Mouse (Mus musculus): ENCODE results near the gene Dmac2. TPM values are rescaled to one million over a fixed set of nuclear protein-coding genes. Genes with fewer than 3 reads are reported as not detected.

Dmac2 gene
- polyA plus RNA-seq, 2 experiments from 2014 or later, result 36.4 to 42.7 TPM

DNA sequence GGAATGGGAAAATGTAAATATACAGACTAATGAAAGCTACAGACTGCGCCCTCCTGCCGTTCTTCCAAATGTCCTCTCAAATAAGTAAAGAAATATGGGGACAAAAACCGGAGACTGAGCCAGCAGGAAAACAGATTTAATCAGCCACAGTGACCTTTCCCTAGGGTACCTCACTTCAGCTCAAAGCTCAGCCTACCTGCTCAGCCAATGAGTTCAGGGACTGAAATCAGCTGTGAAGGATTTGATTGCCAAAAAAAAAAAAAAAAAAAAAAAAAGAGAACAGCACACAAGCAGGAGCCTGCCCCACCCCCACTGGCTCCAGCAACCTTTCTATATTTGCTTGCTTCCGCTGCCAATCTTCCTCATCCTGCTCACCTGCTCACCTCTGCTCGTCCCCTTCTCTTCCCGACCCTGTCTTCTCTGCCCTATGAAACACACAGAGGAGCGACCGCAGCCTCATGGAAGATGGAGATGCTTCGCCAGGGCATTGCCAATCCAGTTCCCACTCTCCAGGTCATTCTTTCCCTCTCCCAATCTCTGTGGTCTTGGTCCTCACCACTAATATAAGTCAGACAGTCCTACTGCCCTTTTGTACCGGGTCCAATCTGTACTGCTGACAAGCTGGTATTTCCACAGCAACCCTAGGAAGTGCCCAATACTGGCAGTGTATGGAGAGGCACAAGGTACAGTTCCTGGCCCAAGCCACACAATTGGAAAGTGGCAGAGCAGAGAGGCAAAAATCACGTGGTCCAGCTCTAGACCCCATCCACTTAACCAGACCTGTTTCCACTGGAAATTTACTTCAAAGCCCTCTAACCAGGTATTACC lies 36.6 kb downstream of the Dmac2 start:
- ATAC-seq, result no peak

DNA sequence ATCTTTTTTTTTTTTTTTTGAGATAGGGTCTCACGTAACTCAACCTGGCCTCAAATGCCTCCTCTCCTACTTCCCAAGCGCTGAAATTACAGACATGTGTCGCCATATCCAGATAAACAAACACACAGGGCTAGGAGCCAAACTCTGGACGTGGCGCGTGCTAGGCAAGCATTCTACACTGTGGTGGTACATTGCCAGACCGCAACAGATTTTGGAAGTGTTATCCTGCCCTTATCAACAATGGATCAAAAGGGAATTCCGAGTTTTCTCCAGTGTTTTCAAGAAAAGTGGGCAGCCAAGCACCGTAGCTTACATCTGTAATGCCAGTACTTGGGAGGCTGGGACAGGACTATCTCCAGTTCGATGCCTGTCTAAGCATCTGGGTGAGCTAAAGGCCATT lies 38.6 kb downstream of the Dmac2 start:
- ATAC-seq, result no peak

DNA sequence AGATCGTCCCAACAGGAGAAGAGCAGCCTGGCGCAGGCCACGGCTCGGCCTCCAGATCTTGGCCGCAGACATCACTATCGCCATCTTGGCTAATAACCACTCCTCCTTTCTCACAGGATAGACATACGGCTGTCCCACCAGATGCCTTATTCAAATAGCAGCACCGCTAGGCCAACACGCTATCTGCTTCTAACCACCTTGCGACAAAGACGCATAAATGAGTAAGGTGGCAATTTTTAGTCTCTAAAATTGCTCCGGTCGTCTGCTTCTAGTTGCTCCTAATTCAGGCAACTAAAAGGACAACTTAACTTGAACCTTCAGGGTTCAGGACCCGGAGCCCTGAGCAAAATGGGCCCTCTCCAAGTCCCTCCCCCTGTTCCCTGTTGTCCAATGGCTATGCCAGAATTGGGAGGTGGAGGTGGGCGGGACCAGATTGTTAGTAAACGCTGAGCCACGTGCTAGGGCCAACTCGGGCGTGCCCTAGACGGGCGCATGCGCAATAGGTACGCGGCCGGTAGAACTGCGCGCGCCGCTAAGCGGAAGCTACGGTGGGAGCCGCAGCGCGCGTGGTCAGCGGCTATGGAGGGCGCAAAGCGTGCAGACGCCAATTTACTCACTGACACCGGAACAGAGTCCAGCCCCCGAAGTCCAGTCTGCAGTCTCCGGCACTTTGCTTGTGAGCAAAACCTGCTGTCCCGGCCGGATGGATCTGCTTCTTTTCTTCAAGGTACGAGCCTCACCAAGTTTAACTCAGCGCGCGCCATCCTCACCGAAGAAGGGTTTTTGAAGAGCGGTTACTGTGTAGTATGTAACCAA lies 39.7 kb downstream of the Dmac2 start, which contains the start of the genes Bckdha and Exosc5:
Gene Bckdha (minus strand): TSS at position 325 of the 816 bp plus-strand sequence.
Gene Exosc5 (plus strand): TSS at position 508 of the 816 bp plus-strand sequence.
- ATAC-seq, result peak; percentile 99

DNA sequence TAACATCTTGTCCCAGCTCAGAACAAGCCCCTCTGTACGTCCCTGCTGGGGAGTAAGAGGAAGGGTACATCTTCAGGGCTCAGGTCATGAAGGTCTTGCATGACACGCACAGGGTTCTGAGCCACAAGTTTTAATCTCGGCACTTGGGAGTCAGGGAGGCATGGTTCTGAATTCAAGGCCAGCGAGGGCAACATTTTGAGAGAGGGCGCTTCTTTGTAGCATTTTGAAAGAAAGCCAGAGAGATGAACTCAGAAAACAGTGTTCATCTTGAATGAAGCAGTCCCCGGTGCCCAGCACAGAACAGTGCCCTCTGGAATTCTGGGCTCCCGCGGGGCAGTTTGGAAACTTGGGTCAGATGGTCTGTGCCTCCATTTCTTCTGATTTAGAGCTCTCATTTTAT lies 47.2 kb downstream of the Dmac2 start:
- no peak for ATAC-seq

DNA sequence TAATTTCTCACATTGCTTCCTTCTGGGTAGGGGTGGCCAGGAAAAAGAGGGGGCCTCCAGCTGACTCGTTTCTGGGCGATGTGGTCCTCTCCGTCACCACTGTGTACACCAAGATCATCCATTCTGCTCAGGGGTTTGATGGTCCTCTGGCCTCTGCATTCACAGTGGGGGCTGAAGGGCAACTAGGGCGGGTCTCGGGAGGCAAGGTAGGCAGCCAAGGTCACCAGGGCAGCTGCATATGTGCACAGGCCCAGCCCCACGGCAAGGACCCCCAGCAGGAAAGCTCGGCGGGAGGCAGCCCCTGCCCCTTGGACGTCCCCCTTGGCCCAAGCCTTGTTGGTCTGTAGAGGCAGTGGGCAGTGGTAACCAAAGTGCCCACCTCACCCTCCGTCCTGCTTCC lies 49.9 kb downstream of the Dmac2 start:
- no peak for ATAC-seq

DNA sequence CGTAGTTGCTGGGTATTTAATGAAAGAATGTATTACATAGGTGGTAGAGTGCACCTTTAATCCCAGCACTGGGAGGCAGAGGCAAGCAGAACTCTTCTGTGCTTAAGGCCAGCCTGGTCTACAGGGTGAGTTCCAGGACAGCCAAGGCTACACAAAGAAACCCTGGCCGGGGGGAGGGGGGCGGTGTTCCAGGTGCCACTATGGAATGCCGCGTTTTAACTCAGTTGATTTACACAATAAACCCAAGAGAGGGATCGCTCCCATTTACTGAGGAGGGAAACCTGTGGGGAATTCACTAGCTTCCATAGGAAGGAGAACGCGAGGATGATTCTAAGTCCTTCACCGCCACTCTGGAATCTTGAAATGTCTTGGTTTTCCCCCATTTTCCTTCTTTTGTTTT lies 50.4 kb downstream of the Dmac2 start:
- no peak for ATAC-seq

DNA sequence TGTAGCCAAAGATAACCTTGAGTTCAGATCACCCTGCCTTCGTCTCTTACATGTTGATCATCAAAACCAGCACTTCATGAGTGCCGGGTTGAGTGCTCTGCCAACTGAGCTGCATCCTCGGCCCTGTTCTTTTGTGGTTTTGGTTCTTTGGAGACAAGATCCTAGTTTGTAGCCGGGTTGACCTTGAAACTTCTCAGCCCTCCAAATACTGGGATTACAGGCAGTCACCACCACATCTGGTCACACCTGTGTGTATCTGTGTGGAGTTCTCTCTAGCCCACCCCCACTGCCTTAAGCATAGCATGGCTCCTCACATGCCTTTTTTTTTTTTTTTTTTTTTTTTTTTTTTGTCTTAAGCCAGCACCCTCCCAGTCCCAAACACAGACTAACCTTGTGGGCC lies 50.9 kb downstream of the Dmac2 start:
- ATAC-seq, result no peak

DNA sequence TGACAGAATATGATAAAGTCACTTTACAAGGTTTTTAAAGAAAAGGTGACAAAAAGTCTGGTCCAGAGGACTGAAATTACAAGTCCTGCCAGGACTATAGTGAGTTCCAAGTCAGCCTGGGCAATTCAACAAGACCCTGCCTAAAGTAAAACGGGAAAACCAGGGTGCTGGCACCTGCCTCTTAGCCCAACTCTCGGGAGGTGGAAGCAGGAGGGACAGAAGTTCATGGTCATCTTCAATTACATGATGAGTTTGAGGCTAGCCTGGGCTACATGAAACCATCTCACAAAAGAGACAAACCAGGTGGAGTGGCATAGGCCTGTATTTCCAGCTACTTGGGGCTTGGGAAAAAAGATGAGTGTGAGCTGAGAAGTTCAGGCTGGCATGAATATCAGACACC lies 52.5 kb downstream of the Dmac2 start:
- ATAC-seq, result no peak

DNA sequence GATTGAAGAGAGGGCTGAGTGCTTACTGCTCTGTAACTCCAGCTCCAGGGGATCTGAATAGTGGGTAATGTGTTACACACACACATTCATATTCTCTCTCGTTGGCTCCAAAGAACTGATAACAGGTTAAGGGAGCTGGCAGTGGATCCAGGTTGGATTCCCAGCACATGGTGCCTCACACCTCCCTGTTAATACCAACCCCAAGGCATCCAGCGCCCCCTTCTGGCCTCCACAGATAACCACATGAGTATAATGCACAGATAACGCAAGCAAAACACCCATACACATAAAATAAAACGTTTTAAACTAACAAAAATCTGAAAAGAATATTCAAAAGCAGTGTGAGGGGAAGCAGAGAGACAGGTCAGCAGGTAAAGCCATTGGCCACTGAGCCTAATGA lies 53.2 kb downstream of the Dmac2 start:
- no peak for ATAC-seq

DNA sequence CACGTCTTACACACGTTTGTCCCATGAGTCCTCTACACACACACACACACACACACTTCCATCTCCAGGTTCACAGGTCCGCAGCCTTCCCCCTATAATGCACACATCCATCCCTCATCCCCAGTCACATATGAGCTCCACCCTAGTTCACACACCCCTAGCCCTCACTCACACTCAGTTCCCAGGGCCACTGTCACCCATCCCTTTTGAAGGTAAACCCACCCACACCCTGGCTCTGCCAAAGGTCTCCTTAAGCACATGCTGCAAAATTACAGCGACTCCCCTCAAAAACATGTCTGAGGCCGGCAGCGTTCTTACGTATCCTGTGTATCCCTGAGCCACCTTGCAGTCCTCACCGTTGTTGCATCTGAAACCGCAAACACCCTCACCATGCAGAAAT lies 55.1 kb downstream of the Dmac2 start:
- no peak for ATAC-seq

DNA sequence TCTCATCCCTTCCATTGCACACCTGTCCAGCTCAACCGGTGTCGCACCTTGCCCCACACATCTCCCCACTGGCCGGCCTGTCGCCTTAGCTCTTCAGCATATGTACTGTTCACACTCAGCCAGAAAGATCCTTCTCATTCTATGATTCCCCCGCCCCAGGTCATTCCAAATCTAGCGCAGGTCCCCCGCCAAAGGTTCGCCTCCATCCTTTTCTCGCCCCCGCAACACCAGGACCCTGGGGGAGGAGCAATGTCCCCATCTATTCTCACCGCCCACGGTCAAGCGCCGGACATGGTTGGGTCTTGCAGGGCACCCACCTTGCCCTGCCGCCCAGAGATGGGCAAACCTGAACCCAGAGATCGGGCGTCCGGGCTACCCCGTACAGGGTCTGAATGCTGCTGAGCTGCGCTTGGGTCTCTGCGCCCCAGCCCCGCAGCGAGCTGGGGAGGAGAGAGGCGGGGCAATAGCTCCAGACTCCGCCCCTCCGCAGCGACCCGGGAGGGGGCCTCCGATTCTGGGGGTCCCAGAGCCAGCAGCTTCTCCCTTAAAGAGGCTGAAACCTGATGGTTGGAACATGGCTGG lies 55.6 kb downstream of the Dmac2 start, which contains the start of gene Tmem91:
Gene Tmem91 (minus strand): TSS at position 448 of the 582 bp plus-strand sequence.
- ATAC-seq, result no peak

Other genes starting within 250 kb of the Dmac2 start
- gene Cnfn, start 249.7 kb upstream of the Dmac2 start, polyA plus RNA-seq (2017; shearing (Covaris generic)), result not detected
- 10 to 100 TPM in 1 of 2 experiments, 1 to 10 TPM in 1; 8.5 to 10.7 TPM for gene Lipe, start 220.7 kb upstream of the Dmac2 start, polyA plus RNA-seq (2017; shearing (Covaris generic))
- gene Cxcl17, start 206.5 kb upstream of the Dmac2 start, polyA plus RNA-seq (2017; shearing (Covaris generic)), result not detected
- under 1 TPM in 1 of 2 experiments, not detected in 1; 0.33 TPM for gene Ceacam1, start 141.8 kb upstream of the Dmac2 start, polyA plus RNA-seq (2017; shearing (Covaris generic))
- gene Ceacam2, start 79.6 kb upstream of the Dmac2 start, polyA plus RNA-seq (2017; shearing (Covaris generic)), result not detected
- gene Erich4, start 3.5 kb upstream of the Dmac2 start, polyA plus RNA-seq (2017; shearing (Covaris generic)), result not detected
- under 1 TPM; 0.21 to 0.79 TPM for gene B3gnt8, start 7.2 kb downstream of the Dmac2 start, polyA plus RNA-seq (2017; shearing (Covaris generic))
- 10 to 100 TPM; 15.3 to 15.8 TPM for gene Bckdha, start 39.6 kb downstream of the Dmac2 start, polyA plus RNA-seq (2017; shearing (Covaris generic))
- gene Exosc5, start 39.8 kb downstream of the Dmac2 start, polyA plus RNA-seq (2017; shearing (Covaris generic)), result 100 to 1,000 TPM in 1 of 2 experiments, 10 to 100 TPM in 1; 94.5 to 110 TPM
- gene Tmem91, start 55.8 kb downstream of the Dmac2 start, polyA plus RNA-seq (2017; shearing (Covaris generic)), result 10 to 100 TPM; 10.4 to 11.6 TPM
- 10 to 100 TPM; 54.0 to 70.8 TPM for gene B9d2, start 61.4 kb downstream of the Dmac2 start, polyA plus RNA-seq (2017; shearing (Covaris generic))
- gene Tgfb1, start 67.6 kb downstream of the Dmac2 start, polyA plus RNA-seq (2017; shearing (Covaris generic)), result 1 to 10 TPM; 4.7 to 8.6 TPM
- gene Ccdc97, start 99.7 kb downstream of the Dmac2 start, polyA plus RNA-seq (2017; shearing (Covaris generic)), result 10 to 100 TPM; 31.1 to 46.9 TPM
- gene Hnrnpul1, start 135.3 kb downstream of the Dmac2 start, polyA plus RNA-seq (2017; shearing (Covaris generic)), result 10 to 100 TPM; 47.1 to 58.0 TPM
- gene Axl, start 169.3 kb downstream of the Dmac2 start, polyA plus RNA-seq (2017; shearing (Covaris generic)), result 10 to 100 TPM; 16.5 to 26.4 TPM
- 1 to 10 TPM; 3.2 to 4.9 TPM for gene Cyp2s1, start 197.5 kb downstream of the Dmac2 start, polyA plus RNA-seq (2017; shearing (Covaris generic))